Mouse (Mus musculus) forebrain, postnatal 0 days (tissue): Measurements from ENCODE around the gene Depdc1b. TPM values are rescaled to one million over a fixed set of nuclear protein-coding genes. Genes with fewer than 3 reads are reported as not detected.
A peak's percentile ranks its signal among the peaks of the same experiment; 100 is the strongest.

Experiments
- ATAC-seq: fragments of 200-750 bp; cut with Nextera tagmentation; 2 replicates; pipeline ENCODE4 v1.8.0; 2017; ENCODE audit warnings: mild to moderate bottlenecking, moderate library complexity
- DNase-seq: peaks from one replicate; pipeline ENCODE4 v3.0.0-alpha.2; 2015
- H3K27ac ChIP-seq: fragments of 300-500 bp; sonication (generic); 2 replicates; pipeline ENCODE4 v1.5.1; 2014; ENCODE audit warnings: low read depth, mild to moderate bottlenecking, antibody characterized with exemption, low read length, moderate library complexity, mixed read lengths
- H3K27me3 ChIP-seq: fragments of 300-500 bp; sonication (generic); 2 replicates; pipeline ENCODE4 v1.6.1; 2014; ENCODE audit warnings: mild to moderate bottlenecking, low read length, mixed read lengths; ENCODE audit not compliant: insufficient read depth
- H3K36me3 ChIP-seq: fragments of 300-500 bp; sonication (generic); 2 replicates; pipeline ENCODE4 v1.6.1; 2014; ENCODE audit warnings: mild to moderate bottlenecking, moderate library complexity; ENCODE audit not compliant: insufficient read depth
- H3K4me1 ChIP-seq: fragments of 300-500 bp; sonication (generic); 2 replicates; pipeline ENCODE4 v1.6.1; 2014; ENCODE audit warnings: antibody characterized with exemption; ENCODE audit not compliant: insufficient read depth
- H3K4me2 ChIP-seq: fragments of 300-500 bp; sonication (generic); 2 replicates; pipeline ENCODE4 v1.6.1; 2014; ENCODE audit warnings: low read depth, mild to moderate bottlenecking, moderate library complexity
- H3K4me3 ChIP-seq: fragments of 300-500 bp; sonication (generic); 2 replicates; pipeline ENCODE4 v1.5.1; 2014; ENCODE audit warnings: low read depth, low read length, mixed read lengths
- H3K9ac ChIP-seq: fragments of 300-500 bp; sonication (generic); 2 replicates; pipeline ENCODE4 v1.6.1; 2014; ENCODE audit warnings: mild to moderate bottlenecking
- H3K9me3 ChIP-seq: fragments of 300-500 bp; sonication (generic); 2 replicates; pipeline ENCODE4 v1.6.1; 2016; ENCODE audit warnings: low read length
- CTCF ChIP-seq: sonication (generic); IDR thresholded peaks from 2 replicates; pipeline ENCODE4 v1.5.1; 2016; ENCODE audit warnings: antibody characterized with exemption, control low read depth, low read depth
- WGBS: fragments of 180-500 bp; shearing (Covaris S2); extraction: QIAGEN DNeasy Blood & Tissue Kit; methylation state at CpG from one replicate; pipeline ENCODE4 v1.1.7; 2014; 5-methylcytosine and 5-hydroxymethylcytosine counted together
- polyA plus RNA-seq: library from polyadenylated mRNA; unstranded; fragments of >200 nt; fragmentation: Nextera tagmentation; extraction: Ambion mirVana; gene quantifications from 2 replicates; pipeline ENCODE4 v1.2.1, GENCODE M21; 2015
- total RNA-seq: library from RNA; depleted of rRNA; stranded (reverse); fragments of >200 nt; gene quantifications from 2 replicates; pipeline ENCODE4 v1.2.3, GENCODE M21; 2014; rRNA removed

Gene Depdc1b
- total and polyA plus RNA-seq, 2 experiments from 2014 or later = 0.51 to 1.8 TPM

- Histone ChIP-seq H3K36me3 (no peaks in the 10 kb centered on the region), H3K9me3 (no peaks in the 10 kb centered on the region), H3K9ac (no peak overlapping the region), H3K4me3 (no peak overlapping the region), H3K27ac (no peak overlapping the region), H3K27me3 (no peaks in the 10 kb centered on the region), H3K4me2 (no peak overlapping the region), H3K4me1 (no peaks in the 10 kb centered on the region)
- DNase-seq = no peak
- 89% methylated on average over 1 of the region's 1 CpGs for WGBS
- TF ChIP-seq CTCF = no peak
- ATAC-seq = no peak
These were observed 122.9 kb downstream of the Depdc1b start for GRCm38 (mm10) chr13:108439012-108439411.

DNA sequence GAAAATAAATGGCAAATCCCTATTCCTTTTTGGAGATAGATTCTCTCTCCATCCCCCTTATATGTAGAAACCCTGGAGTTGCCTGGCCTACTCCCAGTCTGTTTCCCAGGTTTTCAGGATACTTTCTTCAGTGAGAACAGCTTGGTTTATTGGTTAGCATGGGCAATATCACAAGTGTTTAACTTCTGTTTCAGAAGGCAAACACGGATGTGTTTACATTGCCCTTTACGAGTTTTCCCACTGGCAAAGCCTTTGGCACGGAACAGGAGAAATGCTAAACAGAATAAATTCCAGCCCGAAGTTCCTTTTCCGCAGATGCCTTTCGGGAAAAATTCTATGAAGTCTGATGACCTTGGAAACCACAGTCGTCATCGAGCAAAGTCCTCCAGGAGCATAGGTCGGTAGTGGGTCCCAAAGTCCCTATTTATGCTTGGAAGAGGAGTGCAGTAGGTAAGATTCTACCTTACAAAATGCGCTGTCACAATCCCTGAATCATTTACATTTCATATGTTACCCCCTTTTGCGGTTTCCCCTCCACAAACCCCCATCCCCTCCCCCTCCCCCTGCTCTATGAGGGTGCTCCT is 132.3 kb downstream of the Depdc1b start:
- H3K9ac ChIP-seq = no peak overlapping the region
- H3K4me2 ChIP-seq = no peak overlapping the region
- no peak overlapping the region for H3K27ac ChIP-seq
- no peaks in the 10 kb centered on the region for H3K36me3 ChIP-seq
- ATAC-seq (no peak), DNase-seq (peak; percentile 17)
- no peak for TF ChIP-seq CTCF
- no peaks in the 10 kb centered on the region for H3K27me3 ChIP-seq
- no peak overlapping the region for H3K4me3 ChIP-seq
- H3K4me1 ChIP-seq = no peaks in the 10 kb centered on the region
- no peaks in the 10 kb centered on the region for H3K9me3 ChIP-seq
- 79% methylated on average over 11 of the region's 11 CpGs for whole genome bisulfite sequencing

DNA sequence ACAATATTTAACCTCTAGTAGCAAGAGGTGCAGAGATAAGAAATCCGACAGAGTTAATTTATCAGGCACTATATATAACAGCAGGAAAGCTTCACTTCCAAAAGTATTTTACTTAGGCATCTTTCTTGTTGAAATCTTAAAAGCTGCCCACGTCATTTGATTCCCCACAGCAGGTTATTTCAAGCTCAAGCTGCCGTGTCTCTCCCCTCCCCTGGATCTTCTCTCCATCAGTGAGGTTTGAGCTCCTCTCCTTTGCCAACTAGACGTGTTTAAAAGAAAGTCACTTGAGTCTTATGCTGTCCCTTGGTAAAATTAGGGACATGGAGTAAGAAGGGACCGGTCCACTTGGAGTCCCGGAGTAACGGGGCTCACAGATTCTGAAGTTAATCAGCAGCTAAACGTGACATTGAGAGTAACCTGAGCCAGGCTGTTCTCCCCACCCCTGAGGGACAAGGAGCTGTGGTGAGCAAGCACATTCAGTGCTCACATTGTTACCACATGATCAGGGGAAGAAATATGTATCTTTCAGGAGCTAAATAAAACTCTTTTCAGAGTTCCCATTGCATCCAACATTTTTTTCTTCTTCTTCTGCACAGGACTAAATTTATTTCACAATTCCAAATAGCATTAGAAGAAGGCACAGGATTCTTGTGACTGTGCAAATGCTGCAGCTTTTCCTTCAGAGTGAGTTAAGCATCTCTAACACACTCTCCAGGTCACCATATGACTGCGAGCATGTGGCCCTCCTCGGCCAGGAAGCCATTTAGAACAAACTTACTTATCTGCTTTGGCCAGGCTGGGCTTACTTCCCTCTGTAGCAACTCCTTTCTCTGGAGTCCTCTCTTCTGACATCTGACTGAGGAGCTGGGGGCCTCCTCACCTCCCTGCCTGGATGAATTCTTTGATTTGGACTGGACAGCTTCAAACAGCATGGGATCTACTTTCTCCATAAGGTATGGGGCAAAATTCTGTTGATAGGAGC is 133.3 kb downstream of the Depdc1b start, which contains the start of gene Pde4d:
Gene Pde4d (plus strand): TSS at position 833 of the 982 bp plus-strand sequence.
- DNase-seq (no peak), ATAC-seq (no peak)
- no peaks in the 10 kb centered on the region for H3K36me3 ChIP-seq
- WGBS = 58% methylated on average over 10 of the region's 10 CpGs
- H3K27me3 ChIP-seq = no peaks in the 10 kb centered on the region
- no peak within 1 kb of the TSS for H3K9ac ChIP-seq
- H3K4me2 ChIP-seq = no peak within 1 kb of the TSS
- H3K4me3 ChIP-seq = no peak within 1 kb of the TSS
- H3K9me3 ChIP-seq = no peaks in the 10 kb centered on the region
- TF ChIP-seq CTCF = no peak
- no peaks in the 10 kb centered on the region for H3K4me1 ChIP-seq
- H3K27ac ChIP-seq = no peak within 1 kb of the TSS

GRCm38 (mm10) chr13:108451122-108451521 is 135.0 kb downstream of the Depdc1b start:
- ATAC-seq (no peak), DNase-seq (no peak)
- no peaks in the 10 kb centered on the region for H3K36me3 ChIP-seq
- H3K9me3 ChIP-seq = no peaks in the 10 kb centered on the region
- H3K4me2 ChIP-seq = no peak overlapping the region
- no peak overlapping the region for H3K27ac ChIP-seq
- no peak overlapping the region for H3K4me3 ChIP-seq
- WGBS = 82% methylated on average over 2 of the region's 2 CpGs
- H3K4me1 ChIP-seq = no peaks in the 10 kb centered on the region
- no peaks in the 10 kb centered on the region for H3K27me3 ChIP-seq
- H3K9ac ChIP-seq = no peak overlapping the region
- no peak for TF ChIP-seq CTCF

DNA sequence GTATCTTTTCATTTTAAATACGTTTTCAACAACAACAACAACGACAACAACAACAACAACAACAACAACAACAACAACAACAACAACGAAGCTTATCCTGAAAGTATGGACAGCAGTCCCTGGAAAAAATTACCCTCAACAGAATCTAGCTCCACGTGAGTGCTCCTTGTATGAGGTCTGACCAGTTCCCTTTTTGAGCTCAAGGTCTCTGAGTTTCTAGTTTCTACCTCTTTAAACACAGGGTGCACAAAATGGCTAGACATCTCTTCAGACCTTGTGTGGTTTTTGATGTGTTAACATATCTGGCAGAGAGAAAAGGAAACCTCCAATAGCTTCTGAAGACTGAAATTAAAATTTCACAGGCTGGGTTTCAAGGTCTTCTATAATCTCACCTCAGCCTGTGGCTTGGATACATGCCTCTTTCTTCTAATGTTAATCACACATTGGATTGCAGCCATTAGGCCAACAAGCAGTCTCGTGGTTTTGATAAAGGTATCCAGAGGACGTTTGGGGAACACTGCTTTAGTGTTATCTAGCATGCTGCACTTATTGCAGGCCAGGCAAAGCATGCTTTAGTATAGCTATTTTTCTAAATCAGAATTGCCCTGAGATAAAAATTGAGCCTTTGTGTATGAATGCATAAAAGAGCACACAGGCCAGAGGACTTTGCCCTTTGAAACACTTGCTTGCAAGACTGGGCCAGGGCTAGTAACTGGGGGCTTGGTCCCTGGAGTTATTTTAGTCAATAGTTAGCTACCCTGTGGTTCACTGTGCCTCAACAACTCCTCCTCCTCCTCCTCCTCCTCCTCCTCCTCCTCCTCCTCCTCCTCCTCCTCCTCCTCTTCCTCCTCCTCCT is 137.2 kb downstream of the Depdc1b start:
- H3K27ac ChIP-seq = no peak overlapping the region
- no peak for DNase-seq
- WGBS = 68% methylated on average over 6 of the region's 6 CpGs
- H3K9ac ChIP-seq = no peak overlapping the region
- TF ChIP-seq CTCF = no peak
- H3K27me3 ChIP-seq = no peaks in the 10 kb centered on the region
- no peaks in the 10 kb centered on the region for H3K9me3 ChIP-seq
- no peak for ATAC-seq
- no peak overlapping the region for H3K4me2 ChIP-seq
- no peaks in the 10 kb centered on the region for H3K4me1 ChIP-seq
- no peaks in the 10 kb centered on the region for H3K36me3 ChIP-seq
- H3K4me3 ChIP-seq = no peak overlapping the region

Other genes starting within 250 kb of the Depdc1b start
- gene Ndufaf2, start 157.7 kb upstream of the Depdc1b start, total RNA-seq = 22.1 and 28.1 TPM in 2 replicates
- gene Ndufaf2, start 157.7 kb upstream of the Depdc1b start, polyA plus RNA-seq = 84.1 and 103 TPM in 2 replicates
- gene Ercc8, start 157.6 kb upstream of the Depdc1b start, total RNA-seq = 38.3 and 42.3 TPM in 2 replicates
- 28.4 and 31.1 TPM in 2 replicates for gene Ercc8, start 157.6 kb upstream of the Depdc1b start, polyA plus RNA-seq
- gene Elovl7, start 101.9 kb upstream of the Depdc1b start, total RNA-seq = 2.6 TPM in 2 replicates
- 2.0 and 2.9 TPM in 2 replicates for gene Elovl7, start 101.9 kb upstream of the Depdc1b start, polyA plus RNA-seq
- gene Pde4d, start 133.6 kb downstream of the Depdc1b start, total RNA-seq = 78.0 and 78.8 TPM in 2 replicates
- gene Pde4d, start 133.6 kb downstream of the Depdc1b start, polyA plus RNA-seq = 10.5 and 13.2 TPM in 2 replicates